Mouse (Mus musculus) neutrophil, adult 5-6 weeks (primary cell): ENCODE data around the gene Serpinb6d. TPM values are rescaled to one million over a fixed set of nuclear protein-coding genes. Genes with fewer than 3 reads are reported as not detected.

Source experiments
- ATAC-seq: fragments of 151-379, 151-347 bp; 2 replicates; pipeline ENCODE4 v1.8.0; 2017; ENCODE audit warnings: mild to moderate bottlenecking, moderate TSS enrichment; ENCODE audit not compliant: insufficient number of reproducible peaks, poor library complexity, low FRiP score, severe bottlenecking; ENCODE audit errors: extremely low read depth
- total RNA-seq: library from RNA; stranded (forward); fragments of 200-1000 nt; gene quantifications from 2 replicates; pipeline ENCODE4 v1.2.3, GENCODE M21; 2017

The Serpinb6d gene
- not detected in 2 replicates for total RNA-seq

- ATAC-seq: no peak
Observed at GRCm38 (mm10) chr13:33661105-33661504, at the start of gene Serpinb6d. Gene Serpinb6d (plus strand): TSS chr13:33661405.

- ATAC-seq: no peak
Observed at GRCm38 (mm10) chr13:33622921-33623320, 38.3 kb upstream of the Serpinb6d start.

DNA sequence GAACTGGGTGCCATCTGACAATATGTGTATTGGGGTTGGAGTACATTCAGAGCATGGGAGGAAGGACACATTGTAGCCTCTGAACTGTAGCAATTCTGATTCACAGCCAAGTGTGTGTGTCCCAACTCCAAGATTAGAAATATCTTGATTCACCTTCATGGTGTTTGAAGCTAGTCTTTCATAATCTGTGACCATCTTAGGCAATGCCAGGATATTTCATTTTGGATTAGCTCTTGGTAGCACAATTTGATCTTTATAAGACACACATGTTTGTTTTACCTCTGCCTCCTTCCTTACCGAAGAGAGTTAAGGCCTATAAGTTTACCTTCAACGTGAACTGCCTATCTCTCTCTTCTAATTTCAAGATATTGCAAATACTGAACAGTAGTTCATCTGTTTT lies 18.7 kb upstream of the Serpinb6d start:
- no peak for ATAC-seq

DNA sequence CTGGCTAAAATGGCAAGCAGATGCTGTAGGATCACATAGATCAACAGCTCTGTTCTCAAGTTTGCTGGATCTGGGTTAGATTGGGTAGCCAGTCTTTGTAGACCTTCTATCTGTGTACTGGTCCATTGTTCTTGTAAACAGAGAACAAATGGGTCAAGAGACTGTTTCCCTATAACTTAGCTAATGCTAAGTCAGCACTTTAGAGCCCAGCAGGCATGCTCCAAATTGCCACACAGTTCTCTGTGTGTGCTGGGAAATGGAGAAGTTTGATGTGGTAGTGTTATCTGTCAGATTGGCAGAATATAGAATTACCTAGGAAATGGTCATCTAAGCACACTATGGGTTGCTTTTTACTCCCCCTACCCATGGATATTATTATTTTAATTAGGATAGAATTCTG lies 1.3 kb downstream of the Serpinb6d start:
- no peak for ATAC-seq

- no peak for ATAC-seq
Observed at GRCm38 (mm10) chr13:33720296-33720695, 59.1 kb downstream of the Serpinb6d start.

Other genes with a start within 250 kb of the Serpinb6d start
- gene Serpinb9g, start 176.6 kb upstream of the Serpinb6d start, total RNA-seq: not detected in 2 replicates
- gene Serpinb6e, start 182.0 kb downstream of the Serpinb6d start, total RNA-seq: not detected in 2 replicates
- not detected in 2 replicates for gene Serpinb6c, start 244.3 kb downstream of the Serpinb6d start, total RNA-seq